Mouse (Mus musculus) stomach, embryonic 15.5 days (tissue): Measurements from ENCODE around the gene Vasp. TPM values are rescaled to one million over a fixed set of nuclear protein-coding genes. Genes with fewer than 3 reads are reported as not detected.

Experiments used
- ATAC-seq: fragments of 200-750 bp; cut with Nextera tagmentation; 2 replicates; pipeline ENCODE4 v1.8.0; 2017; ENCODE audit warnings: low read depth, moderate number of reproducible peaks, moderate TSS enrichment; ENCODE audit not compliant: insufficient read depth, low FRiP score
- H3K27ac ChIP-seq: fragments of 300-500 bp; sonication (generic); 2 replicates; pipeline ENCODE4 v1.5.1; 2015; ENCODE audit warnings: mild to moderate bottlenecking, inconsistent platforms
- H3K27me3 ChIP-seq: fragments of 300-500 bp; sonication (generic); replicated peaks from 2 replicates; pipeline ENCODE4 v1.6.1; 2015; ENCODE audit warnings: inconsistent platforms
- H3K36me3 ChIP-seq: fragments of 300-500 bp; sonication (generic); 2 replicates; pipeline ENCODE4 v1.6.1; 2015; ENCODE audit warnings: inconsistent platforms
- H3K4me1 ChIP-seq: fragments of 300-500 bp; sonication (generic); 2 replicates; pipeline ENCODE4 v1.6.1; 2015; ENCODE audit warnings: inconsistent platforms
- H3K4me2 ChIP-seq: fragments of 300-500 bp; sonication (generic); 2 replicates; pipeline ENCODE4 v1.6.1; 2015; ENCODE audit warnings: mild to moderate bottlenecking, inconsistent platforms
- H3K4me3 ChIP-seq: fragments of 300-500 bp; sonication (generic); replicated peaks from 2 replicates; pipeline ENCODE4 v1.5.1; 2015; ENCODE audit warnings: inconsistent platforms
- H3K9ac ChIP-seq: fragments of 300-500 bp; sonication (generic); 2 replicates; pipeline ENCODE4 v1.6.1; 2015; ENCODE audit warnings: inconsistent platforms
- H3K9me3 ChIP-seq: fragments of 300-500 bp; sonication (generic); 2 replicates; pipeline ENCODE4 v1.6.1; 2016; ENCODE audit warnings: inconsistent platforms
- WGBS: fragments of 180-500 bp; shearing (Covaris S2); methylation state at CpG from one replicate; pipeline ENCODE4 v1.1.7; 2015; 5-methylcytosine and 5-hydroxymethylcytosine counted together
- polyA plus RNA-seq: library from polyadenylated mRNA; unstranded; fragments of >200 nt; fragmentation: Nextera tagmentation; extraction: Ambion mirVana; gene quantifications from 2 replicates; pipeline ENCODE4 v1.2.1, GENCODE M21; 2015

Gene Vasp
- polyA plus RNA-seq, 1 experiment from 2014 or later, result 106 TPM

DNA sequence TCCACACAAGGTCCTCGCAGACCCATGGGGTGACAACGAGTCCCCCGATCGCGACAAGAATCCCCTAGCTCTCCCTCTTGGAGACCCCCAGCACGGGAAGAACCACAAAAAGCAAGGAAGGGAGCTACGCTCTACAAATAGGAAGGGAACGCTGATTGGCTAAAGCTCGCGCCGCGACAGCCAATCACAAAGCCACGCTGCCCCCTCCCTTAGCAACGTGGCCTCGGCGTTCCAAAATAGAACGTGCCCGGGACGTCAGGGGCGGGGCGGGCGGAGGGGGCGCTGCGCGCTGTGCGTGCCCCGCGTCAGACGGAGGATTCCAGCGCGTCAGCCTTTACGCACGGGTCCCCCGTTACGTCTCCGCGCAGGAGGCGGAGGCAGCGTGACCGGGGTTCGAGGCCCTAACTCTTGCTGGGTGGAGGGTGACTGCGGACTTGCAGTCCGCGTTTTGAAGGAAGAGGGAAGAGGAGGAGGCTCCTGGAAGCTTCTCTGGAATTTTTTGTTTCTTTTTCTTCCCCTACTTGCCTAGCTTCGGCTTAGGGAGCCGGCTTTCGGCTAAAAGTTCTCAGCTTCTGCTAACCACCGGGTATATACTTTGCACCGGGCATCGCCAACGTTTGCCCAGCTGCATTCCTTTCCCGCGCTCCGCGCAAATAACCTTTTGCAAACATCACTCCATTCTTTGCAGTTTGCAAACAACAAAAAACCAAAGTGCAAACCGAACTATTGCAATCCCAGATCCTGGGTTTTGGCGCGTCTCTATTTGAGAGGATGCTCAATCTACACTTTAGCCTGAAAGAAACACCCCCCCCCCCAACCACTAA, 37.0 kb upstream of the Vasp start:
- H3K4me1 ChIP-seq, result peaks cover 35% of the 10 kb centered on the region
- H3K9ac ChIP-seq, result peak overlapping the region; percentile 17; the same call in 1 of the 2 replicates
- peaks cover 38% of the 10 kb centered on the region for H3K27me3 ChIP-seq
- H3K36me3 ChIP-seq, result no peaks in the 10 kb centered on the region
- H3K4me2 ChIP-seq, result peak overlapping the region; percentile 98
- H3K4me3 ChIP-seq, result peak overlapping the region; percentile 67
- under 1% methylated on average over 58 of the region's 58 CpGs for WGBS
- no peaks in the 10 kb centered on the region for H3K9me3 ChIP-seq
- peak; percentile 86 for ATAC-seq
- H3K27ac ChIP-seq, result peak overlapping the region; percentile 81

DNA sequence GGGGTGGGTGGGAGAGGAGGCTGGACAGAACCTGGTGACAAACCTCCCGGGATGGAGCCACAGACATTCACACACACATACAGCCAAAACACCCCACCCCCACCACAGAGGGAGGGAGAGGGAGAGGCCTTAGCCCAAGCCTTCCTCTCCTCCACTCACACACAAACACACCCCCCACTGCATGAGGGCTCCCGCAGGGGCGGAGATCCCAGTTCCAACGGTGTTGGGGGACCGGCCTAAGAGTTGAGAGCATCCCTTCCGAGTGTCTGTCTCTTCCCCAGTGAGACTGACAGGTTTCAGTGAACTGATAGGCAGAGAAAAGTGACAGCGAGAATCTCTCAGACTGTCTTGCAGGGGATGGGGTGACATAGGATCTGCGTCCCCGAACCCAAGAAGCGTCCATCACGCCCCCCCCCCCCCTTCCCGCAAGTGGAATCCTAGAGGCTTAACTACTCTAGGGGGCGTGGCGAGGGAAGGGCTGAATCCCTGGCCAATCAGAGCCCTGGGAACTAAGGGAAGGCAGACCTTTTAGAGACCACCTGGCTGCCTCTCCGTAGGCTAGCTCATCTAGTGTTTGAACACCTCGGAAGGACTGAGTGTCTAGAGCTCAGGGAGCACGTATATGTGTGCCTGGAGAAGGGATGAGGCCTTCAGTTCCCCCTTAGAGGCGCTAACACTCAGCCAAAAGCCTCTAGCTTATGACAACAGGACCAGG, 36.3 kb upstream of the Vasp start:
- H3K4me2 ChIP-seq, result peak overlapping the region; percentile 98
- H3K9ac ChIP-seq, result 0 out of 2 replicates have a peak overlapping the region, but pooled peaks have one; percentile 5
- peak overlapping the region; percentile 81 for H3K27ac ChIP-seq
- H3K9me3 ChIP-seq, result no peaks in the 10 kb centered on the region
- H3K27me3 ChIP-seq, result peaks cover 45% of the 10 kb centered on the region
- ATAC-seq, result peak; percentile 41
- H3K36me3 ChIP-seq, result no peaks in the 10 kb centered on the region
- H3K4me1 ChIP-seq, result peaks cover 38% of the 10 kb centered on the region
- WGBS, result 3% methylated on average over 18 of the region's 18 CpGs
- peak overlapping the region; percentile 67 for H3K4me3 ChIP-seq

DNA sequence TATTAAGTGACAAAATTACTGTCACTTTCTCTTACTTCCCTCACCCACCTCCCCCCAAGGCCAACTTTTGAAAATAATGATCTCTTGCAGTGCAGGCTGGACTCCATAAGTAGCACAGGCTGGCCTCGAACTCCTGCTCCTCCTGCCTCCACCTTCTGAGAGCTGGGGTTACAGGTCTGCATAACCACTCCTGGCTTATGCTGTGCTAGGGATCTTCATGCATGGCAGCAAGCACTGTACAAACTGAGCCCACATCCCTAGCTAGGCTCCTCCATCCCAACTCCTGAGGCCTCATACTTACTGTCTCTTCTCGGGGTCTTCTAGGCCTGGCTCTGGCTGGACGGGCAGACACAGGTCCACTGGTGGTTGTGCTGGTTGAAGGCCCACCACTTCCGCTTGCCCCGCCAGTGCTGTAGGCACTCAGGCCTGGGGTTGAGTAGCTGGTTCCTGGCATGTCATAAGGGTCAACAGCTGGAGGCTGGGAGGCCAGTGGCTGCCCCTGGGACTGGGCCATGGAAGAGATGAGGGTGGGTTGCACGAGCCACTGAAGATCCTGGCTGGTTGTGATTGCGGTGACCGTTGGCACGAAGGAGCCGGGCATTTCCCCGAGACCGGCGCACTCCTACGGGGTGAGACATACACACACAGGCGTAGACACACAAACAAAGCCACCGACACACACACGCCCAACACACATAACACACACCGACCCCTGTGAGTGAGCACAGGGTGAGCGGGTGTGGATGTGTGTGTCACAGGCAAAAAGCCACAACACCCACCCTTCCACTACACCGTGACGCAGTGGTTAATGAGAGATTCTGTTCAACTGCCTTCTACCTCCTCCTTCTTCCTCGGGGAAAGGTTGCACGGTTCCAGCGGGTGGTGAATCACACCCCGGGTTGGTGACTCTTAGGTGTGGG, 35.5 kb upstream of the Vasp start:
- H3K4me2 ChIP-seq, result peak overlapping the region; percentile 98
- peaks cover 41% of the 10 kb centered on the region for H3K4me1 ChIP-seq
- WGBS, result 66% methylated on average over 25 of the region's 25 CpGs
- H3K9ac ChIP-seq, result no peak overlapping the region
- no peaks in the 10 kb centered on the region for H3K36me3 ChIP-seq
- no peak for ATAC-seq
- no peak overlapping the region for H3K27ac ChIP-seq
- H3K4me3 ChIP-seq, result no peak overlapping the region; the same call in 1 of the 2 replicates
- peaks cover 54% of the 10 kb centered on the region for H3K27me3 ChIP-seq
- H3K9me3 ChIP-seq, result no peaks in the 10 kb centered on the region

DNA sequence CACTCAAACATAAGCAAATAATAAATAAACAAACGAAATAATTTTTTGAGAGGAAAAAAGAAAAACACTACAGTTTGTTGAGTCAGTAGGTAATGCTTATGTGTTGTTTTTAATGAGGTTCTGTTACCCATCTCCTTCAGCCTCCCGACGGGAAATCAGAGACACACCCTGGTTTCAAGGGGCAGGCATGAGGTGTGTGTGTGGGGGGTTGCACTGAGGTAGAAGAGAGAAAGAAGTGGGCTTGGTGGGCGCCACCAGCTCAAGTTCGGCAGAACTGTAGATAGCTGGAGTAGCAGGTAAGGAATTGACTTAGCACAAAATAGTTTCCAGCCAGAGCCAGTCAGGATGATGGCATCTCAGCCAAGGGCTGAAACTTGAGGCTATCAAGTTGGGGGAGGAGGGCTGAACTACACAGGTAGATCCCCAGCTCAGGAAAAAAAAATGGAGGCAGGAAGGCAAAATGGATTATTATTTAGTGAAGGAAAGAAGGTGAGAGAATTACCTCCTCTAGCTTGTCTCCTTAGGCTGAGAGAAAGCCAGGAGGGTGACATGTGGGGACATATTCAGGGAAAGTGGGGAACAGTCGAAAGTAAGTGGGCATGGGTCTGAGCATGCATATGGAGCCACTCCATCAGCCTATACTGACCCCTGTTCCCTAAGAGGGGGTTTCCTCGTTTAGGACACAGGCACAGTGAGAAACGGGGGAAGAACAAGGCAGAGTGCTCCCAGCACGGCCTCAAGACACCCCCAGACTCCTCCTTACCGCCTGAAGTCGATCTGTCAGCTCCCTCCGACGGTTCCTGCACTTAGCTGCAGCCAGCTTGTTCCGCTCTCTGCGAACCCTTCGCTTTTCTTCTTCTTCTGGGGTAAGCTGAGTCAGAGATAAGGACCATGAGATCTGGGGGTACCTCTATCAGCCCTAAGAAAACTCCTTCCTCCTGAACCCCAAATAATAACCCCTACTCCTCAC, 34.5 kb upstream of the Vasp start:
- H3K4me3 ChIP-seq, result no peak overlapping the region
- no peak for ATAC-seq
- H3K9me3 ChIP-seq, result no peaks in the 10 kb centered on the region
- peaks cover 48% of the 10 kb centered on the region for H3K4me1 ChIP-seq
- H3K36me3 ChIP-seq, result no peaks in the 10 kb centered on the region
- H3K4me2 ChIP-seq, result no peak overlapping the region
- WGBS, result 48% methylated on average over 16 of the region's 16 CpGs
- H3K9ac ChIP-seq, result no peak overlapping the region
- no peak overlapping the region for H3K27ac ChIP-seq
- H3K27me3 ChIP-seq, result peaks cover 61% of the 10 kb centered on the region

DNA sequence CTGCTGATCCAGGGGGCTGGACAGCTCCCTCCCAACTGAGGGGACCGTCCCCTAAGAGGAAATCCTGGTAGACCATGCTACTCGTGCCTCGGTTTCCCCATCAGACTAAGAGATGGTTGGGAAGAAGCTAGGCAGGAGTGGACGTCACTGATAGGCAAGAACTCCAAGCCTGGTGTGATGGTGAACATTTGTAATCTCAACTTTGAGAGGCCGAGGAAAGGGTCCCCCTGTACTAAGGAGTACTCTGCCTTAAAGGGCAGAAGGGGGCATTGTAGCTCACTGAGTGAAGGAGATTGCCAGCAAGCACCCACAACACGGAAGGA, 33.8 kb upstream of the Vasp start:
- Histone ChIP-seq H3K4me3 (no peak overlapping the region), H3K27me3 (peaks cover 61% of the 10 kb centered on the region), H3K9ac (no peak overlapping the region), H3K27ac (no peak overlapping the region), H3K36me3 (no peaks in the 10 kb centered on the region), H3K9me3 (no peaks in the 10 kb centered on the region), H3K4me1 (peaks cover 44% of the 10 kb centered on the region), H3K4me2 (no peak overlapping the region)
- WGBS, result 8% methylated on average over 6 of the region's 6 CpGs
- ATAC-seq, result no peak

DNA sequence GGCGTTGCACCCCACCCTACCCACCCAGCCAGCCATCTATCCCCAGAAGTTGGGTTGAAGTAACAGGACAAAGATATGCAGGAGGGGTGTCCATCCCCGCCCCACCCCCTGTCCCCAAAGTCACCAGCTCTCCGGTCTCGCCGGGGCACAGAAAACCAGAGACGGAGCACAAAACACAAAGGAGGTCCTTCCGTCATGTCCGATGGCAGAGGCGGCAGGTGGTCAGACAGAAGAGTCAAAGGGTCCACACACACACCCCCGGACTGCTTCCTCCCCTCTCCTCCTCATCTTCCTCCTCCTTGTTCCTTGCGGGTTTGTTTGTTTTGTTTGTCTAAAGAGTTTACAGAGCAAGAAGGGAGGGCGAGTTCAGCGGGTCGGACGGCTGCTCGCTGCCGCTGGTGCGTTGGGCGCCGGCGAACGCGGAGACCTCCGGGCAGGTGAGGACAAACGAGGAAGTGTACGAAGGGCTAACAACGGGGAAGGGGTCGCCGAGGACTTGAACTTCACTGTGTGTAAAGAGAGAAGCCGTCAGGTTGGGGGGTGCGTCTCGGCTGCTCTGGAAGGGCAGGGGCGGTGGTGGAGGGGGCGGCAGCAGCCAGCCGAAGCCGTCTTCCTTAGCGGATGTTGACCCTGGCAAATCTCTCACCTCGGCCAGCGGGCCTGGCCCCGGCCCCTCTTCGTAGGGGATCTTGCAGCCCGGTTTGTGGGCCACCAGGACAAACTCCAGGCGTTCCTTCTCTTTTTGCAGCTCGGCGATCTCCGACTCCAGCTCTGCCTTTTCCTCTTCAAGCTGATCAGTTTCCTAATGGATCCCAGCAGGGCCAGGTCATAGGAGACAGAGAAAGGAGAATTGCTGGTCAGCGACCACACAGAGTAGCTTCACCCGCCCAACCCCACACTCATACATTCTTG, 33.1 kb upstream of the Vasp start:
- WGBS, result 2% methylated on average over 47 of the region's 48 CpGs
- Histone ChIP-seq H3K9me3 (no peaks in the 10 kb centered on the region), H3K4me1 (peaks cover 43% of the 10 kb centered on the region), H3K4me2 (peak overlapping the region; percentile 63), H3K9ac (0 out of 2 replicates have a peak overlapping the region, but pooled peaks have one; percentile 5), H3K4me3 (peak overlapping the region; percentile 39), H3K27ac (no peak overlapping the region), H3K27me3 (peaks cover 61% of the 10 kb centered on the region), H3K36me3 (no peaks in the 10 kb centered on the region)
- no peak for ATAC-seq

DNA sequence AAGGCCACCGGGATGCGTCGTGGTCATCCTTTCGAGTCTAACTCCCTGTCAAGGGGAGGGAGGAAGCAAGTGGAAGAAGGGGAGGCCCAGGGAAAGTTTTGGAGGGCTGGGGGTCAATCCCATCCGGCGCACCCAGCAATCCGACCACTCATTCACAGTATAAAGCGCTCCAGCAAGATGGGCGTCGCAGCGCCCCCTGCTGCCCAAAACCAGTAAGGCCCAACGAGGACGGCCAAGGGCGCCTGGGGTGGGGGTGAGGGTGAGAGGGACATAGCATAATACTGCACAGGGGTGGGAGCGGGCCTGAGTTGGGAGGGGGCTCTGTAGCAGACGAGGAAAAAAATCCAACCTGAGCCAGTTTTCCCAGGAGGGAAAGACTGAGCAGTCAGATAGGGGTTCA, 32.2 kb upstream of the Vasp start:
- Histone ChIP-seq H3K4me2 (peak overlapping the region; percentile 63), H3K9me3 (no peaks in the 10 kb centered on the region), H3K36me3 (no peaks in the 10 kb centered on the region), H3K4me3 (peak overlapping the region; percentile 39), H3K27ac (no peak overlapping the region), H3K9ac (no peak overlapping the region), H3K4me1 (peaks cover 36% of the 10 kb centered on the region), H3K27me3 (peaks cover 61% of the 10 kb centered on the region)
- no peak for ATAC-seq
- under 1% methylated on average over 16 of the region's 16 CpGs for WGBS

DNA sequence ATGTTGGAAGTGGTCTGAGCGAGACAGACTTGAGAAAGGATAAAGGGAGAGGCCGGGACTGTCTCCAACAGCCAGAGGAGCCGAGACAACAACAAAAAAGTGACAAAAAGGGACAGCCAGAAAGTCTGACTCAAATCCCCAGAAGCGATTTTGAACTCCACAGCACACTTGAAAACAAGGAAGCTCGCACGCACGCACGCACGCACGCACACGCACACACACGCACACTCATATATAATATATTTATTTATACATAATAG, 31.4 kb upstream of the Vasp start:
- H3K27ac ChIP-seq, result no peak overlapping the region
- no peak overlapping the region for H3K4me2 ChIP-seq
- no peak overlapping the region; the same call in 1 of the 2 replicates for H3K4me3 ChIP-seq
- H3K9ac ChIP-seq, result no peak overlapping the region
- ATAC-seq, result no peak
- peaks cover 61% of the 10 kb centered on the region for H3K27me3 ChIP-seq
- WGBS, result 76% methylated on average over 12 of the region's 12 CpGs
- peaks cover 33% of the 10 kb centered on the region for H3K4me1 ChIP-seq
- no peaks in the 10 kb centered on the region for H3K9me3 ChIP-seq
- H3K36me3 ChIP-seq, result no peaks in the 10 kb centered on the region

DNA sequence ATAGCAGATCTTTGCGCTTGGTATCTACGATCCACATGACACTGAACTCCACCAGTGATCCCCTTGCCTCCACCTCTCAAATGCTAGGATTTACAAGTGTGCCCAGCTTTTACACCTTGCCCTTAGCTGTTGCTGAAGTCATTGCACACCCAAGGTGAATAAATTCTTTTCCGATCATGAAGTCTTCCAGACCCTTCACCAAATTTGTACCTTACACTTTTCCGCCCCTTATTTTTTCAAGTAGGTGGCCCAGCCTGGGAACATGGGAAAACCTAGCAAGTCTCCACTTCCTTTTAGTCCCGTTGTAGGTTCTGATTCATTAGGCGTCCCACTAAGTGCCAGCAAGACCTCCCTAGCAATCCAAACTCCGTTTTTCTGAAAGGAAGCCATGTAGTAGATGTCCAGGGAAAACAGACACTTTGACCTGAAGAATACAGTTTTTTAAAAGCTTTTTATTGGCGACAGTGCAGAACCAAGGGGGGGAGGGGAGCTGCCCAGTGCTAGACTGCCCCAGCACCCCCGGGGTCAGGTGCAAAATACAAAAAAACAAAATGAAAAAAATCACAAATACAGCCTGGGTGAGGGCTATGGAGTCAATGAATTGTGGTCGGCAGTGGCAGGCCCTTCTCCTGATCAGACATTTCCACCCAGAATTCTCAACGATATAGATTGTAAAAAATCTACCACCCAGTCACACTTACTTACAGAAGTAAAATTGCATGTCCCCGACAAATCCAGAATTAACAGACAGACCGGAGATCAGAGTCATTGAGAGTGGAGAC, 30.8 kb upstream of the Vasp start:
- H3K27ac ChIP-seq, result no peak overlapping the region
- no peaks in the 10 kb centered on the region for H3K9me3 ChIP-seq
- H3K36me3 ChIP-seq, result no peaks in the 10 kb centered on the region
- no peak overlapping the region for H3K4me3 ChIP-seq
- H3K27me3 ChIP-seq, result peaks cover 61% of the 10 kb centered on the region
- WGBS, result 50% methylated on average over 13 of the region's 13 CpGs
- peaks cover 28% of the 10 kb centered on the region for H3K4me1 ChIP-seq
- no peak overlapping the region for H3K9ac ChIP-seq
- H3K4me2 ChIP-seq, result no peak overlapping the region; the same call in 1 of the 2 replicates
- no peak for ATAC-seq
